ENCODE assay signal across 14 mouse cellular contexts in the genomic region with DNA sequence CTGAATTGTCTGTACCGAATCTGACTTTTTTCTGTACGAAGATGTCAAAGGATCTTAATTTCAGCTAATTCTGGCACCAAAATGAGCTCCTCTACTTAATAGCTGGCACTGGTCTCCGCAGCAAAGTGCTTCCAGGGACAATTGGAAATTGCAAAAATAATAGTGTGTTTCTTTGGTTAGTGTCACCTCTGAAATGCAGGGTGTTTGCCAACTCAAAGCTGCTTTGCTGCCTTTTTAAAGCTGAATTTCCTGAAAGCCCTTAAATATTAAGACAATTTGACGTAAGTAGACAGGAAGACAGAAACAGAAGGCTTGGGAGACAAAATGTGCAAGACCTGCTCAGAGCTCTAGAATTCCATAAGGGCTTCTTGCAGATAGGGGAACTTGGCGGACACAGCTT.
"Had no signal": no experiment of that assay in that cellular context is flagged by ENCODE, and none has a peak within 500 bp of the region (broad histone marks: within the 10 kb centered on the region; RNA-seq: fewer than 3 reads in every experiment).

No protein-coding gene starts in this region.

- H3K36me3 ChIP-seq: limb, embryonic 15.5 days; liver, embryonic 12.5 days; lung, embryonic 15.5 days; neural tube, embryonic 15.5 days had no signal

- H3K9me3 ChIP-seq: limb, embryonic 15.5 days; liver, embryonic 12.5 days; lung, embryonic 15.5 days; neural tube, embryonic 15.5 days had no signal

- DNase-seq: kidney, adult 8-10 months; kidney, postnatal 4 days; lung, postnatal 14 days; midbrain, embryonic 14.5 days; right cerebral cortex, adult 18-20 months; right cerebral cortex, postnatal 25 days; thymus, adult 18-20 months; thymus, postnatal 14 days had no signal

- H3K4me3 ChIP-seq: layer of hippocampus, adult 2 months; limb, embryonic 15.5 days; liver, embryonic 12.5 days; lung, embryonic 15.5 days; myocyte; neural tube, embryonic 15.5 days had no signal

- H3K9ac ChIP-seq: limb, embryonic 15.5 days; liver, embryonic 12.5 days; lung, embryonic 15.5 days; neural tube, embryonic 15.5 days had no signal

- H3K4me2 ChIP-seq: limb, embryonic 15.5 days; liver, embryonic 12.5 days; lung, embryonic 15.5 days; neural tube, embryonic 15.5 days had no signal

- H3K4me1 ChIP-seq: liver, embryonic 12.5 days; lung, embryonic 15.5 days had no signal

- ATAC-seq: liver, embryonic 12.5 days had no signal

- H3K27ac ChIP-seq: layer of hippocampus, adult 2 months; liver, embryonic 12.5 days; lung, embryonic 15.5 days; neural tube, embryonic 15.5 days had no signal

- H3K27me3 ChIP-seq: liver, embryonic 12.5 days; lung, embryonic 15.5 days; neural tube, embryonic 15.5 days had no signal
